In genomic region chr2:168871767-168872511, GRCm38 (mm10) we compare ENCODE assay signal across 11 mouse cellular contexts.
A peak's percentile ranks its signal among the peaks of the same experiment; 100 is the strongest.
DNase-seq lines count a peak whose midpoint lies in the region; ATAC-seq and TF ChIP-seq lines count a peak whose summit lies in the region.
"Had no signal": no experiment of that assay in that cellular context is flagged by ENCODE, and none has a peak within 500 bp of the region (broad histone marks: within the 10 kb centered on the region; RNA-seq: fewer than 3 reads in every experiment).

No protein-coding gene starts in this region.

- TF ChIP-seq EP300 in heart, adult 2 months (IDR thresholded peaks at IDR 0.05; ENCODE audit: insufficient read depth, low read depth, low read length), result no peak

- intact Hi-C loops in heart, adult 2 months (cut with DNase I), result loop anchor here (10.0 kb wide), 2 partner anchors 107 to 177 kb away; partner anchors contain the start of gene Sall4
- intact Hi-C loops in left cerebral cortex, postnatal 4 days (cut with DNase I), result no loop called here

- H3K9ac ChIP-seq in forebrain, embryonic 11.5 days (ENCODE audit: low read length), result no peak overlapping the region
- H3K9ac ChIP-seq in limb, embryonic 12.5 days (replicated peaks), result 0 out of 2 replicates have a peak overlapping the region, but pooled peaks have one; percentile 8
- no peak overlapping the region for H3K9ac ChIP-seq in heart, adult 2 months (ENCODE audit: low read depth, low read length)

- H3K9me3 ChIP-seq in forebrain, embryonic 11.5 days (ENCODE audit: control insufficient read depth, low read length), result no peaks in the 10 kb centered on the region
- H3K9me3 ChIP-seq in limb, embryonic 12.5 days, result no peaks in the 10 kb centered on the region

- H3K4me1 ChIP-seq in forebrain, embryonic 11.5 days (replicated peaks; ENCODE audit: control insufficient read depth, insufficient read depth, low read length), result peaks cover 6% of the 10 kb centered on the region
- peaks cover 49% of the 10 kb centered on the region for H3K4me1 ChIP-seq in limb, embryonic 12.5 days (replicated peaks)
- H3K4me1 ChIP-seq in heart, adult 2 months (ENCODE audit: control insufficient read depth, insufficient read depth, low read length), result no peaks in the 10 kb centered on the region

- no peak overlapping the region for H3K27ac ChIP-seq in forebrain, embryonic 11.5 days (ENCODE audit: low read depth, low read length)
- H3K27ac ChIP-seq in limb, embryonic 12.5 days, result peak overlapping the region; percentile 89
- no peak overlapping the region for H3K27ac ChIP-seq in heart, adult 2 months

- TF ChIP-seq POLR2A in heart, adult 2 months (IDR thresholded peaks at IDR 0.05; ENCODE audit: insufficient read depth, low read depth, low read length), result no peak

- TF ChIP-seq CTCF in heart, adult 2 months (IDR thresholded peaks at IDR 0.05), result no peak

- DNase-seq in kidney, postnatal 14 days, result peak; percentile 5
- DNase-seq in kidney, postnatal 36 days, result no peak
- peak; percentile 56 for DNase-seq in forebrain, embryonic 11.5 days (ENCODE audit: low spot score)
- DNase-seq in retina, embryonic 14.5 days (ENCODE audit: low spot score), result peak; percentile 29
- DNase-seq in frontal cortex, postnatal 14 days (ENCODE audit: low spot score in 2 of 2), result no peak
- no peak for DNase-seq in heart, adult 2 months
- DNase-seq in left cerebral cortex, postnatal 4 days, result no peak
- DNase-seq: heart, postnatal 10 days; thymus, postnatal 25 days had no signal

- no peaks in the 10 kb centered on the region for H3K79me2 ChIP-seq in heart, adult 2 months (replicated peaks; ENCODE audit: control insufficient read depth, insufficient read depth, low read length)

- H3K27me3 ChIP-seq in forebrain, embryonic 11.5 days (ENCODE audit: control insufficient read depth, insufficient read depth, low read length), result no peaks in the 10 kb centered on the region
- no peaks in the 10 kb centered on the region for H3K27me3 ChIP-seq in limb, embryonic 12.5 days
- no peaks in the 10 kb centered on the region for H3K27me3 ChIP-seq in heart, adult 2 months (ENCODE audit: control insufficient read depth, insufficient read depth, low read length)

- 19% methylated on average over 22 of the region's 22 CpGs for WGBS in forebrain, embryonic 11.5 days
- WGBS in limb, embryonic 12.5 days, result 11% methylated on average over 22 of the region's 22 CpGs
- 64% methylated on average over 22 of the region's 22 CpGs for WGBS in heart, adult 2 months

- no peaks in the 10 kb centered on the region for H3K36me3 ChIP-seq in forebrain, embryonic 11.5 days (ENCODE audit: control insufficient read depth, insufficient read depth, low read length)
- H3K36me3 ChIP-seq in limb, embryonic 12.5 days, result no peaks in the 10 kb centered on the region
- H3K36me3 ChIP-seq in heart, adult 2 months (ENCODE audit: control insufficient read depth, insufficient read depth, low read length), result no peaks in the 10 kb centered on the region

- peak overlapping the region; percentile 34; the same call in 1 of the 2 replicates for H3K4me2 ChIP-seq in forebrain, embryonic 11.5 days (ENCODE audit: low read depth, low read length, severe bottlenecking)
- peak overlapping the region; percentile 57 for H3K4me2 ChIP-seq in limb, embryonic 12.5 days

- no peak overlapping the region for H3K4me3 ChIP-seq in forebrain, embryonic 11.5 days (ENCODE audit: low read depth, low read length)
- peak overlapping the region; percentile 24 for H3K4me3 ChIP-seq in limb, embryonic 12.5 days (replicated peaks)
- H3K4me3 ChIP-seq in heart, adult 2 months, result no peak overlapping the region
- H3K4me3 ChIP-seq: myocyte had no signal

- ATAC-seq in forebrain, embryonic 11.5 days (replicated peaks; ENCODE audit: low FRiP score), result no peak
- no peak for ATAC-seq in limb, embryonic 12.5 days (ENCODE audit: insufficient number of reproducible peaks, insufficient read depth, low FRiP score, low TSS enrichment, low read depth)

Comparison
In these comparisons a context has a peak if more than half of its experiments do, and no peak if none do; other contexts are left out.
1. DNase-seq: peak in kidney, postnatal 14 days (single experiment), forebrain, embryonic 11.5 days (single experiment) and retina, embryonic 14.5 days (single experiment); none in kidney, postnatal 36 days (0 of 2), frontal cortex, postnatal 14 days (0 of 2), heart, adult 2 months (0 of 2) and left cerebral cortex, postnatal 4 days (single experiment).